Mouse (Mus musculus) C2C12 (cell line): ENCODE measurements around the gene Rhd.

Experiments
- CEBPB ChIP-seq: IDR thresholded peaks from one replicate; pipeline ENCODE4 v1.6.1; 2011; ENCODE audit warnings: low read depth, mild to moderate bottlenecking, control low read depth, moderate library complexity
- CTCF ChIP-seq: IDR thresholded peaks from one replicate; pipeline ENCODE4 v1.5.1; 2011; ENCODE audit not compliant: control insufficient read depth, insufficient read depth, insufficient read length
- MAX ChIP-seq: IDR thresholded peaks from one replicate; pipeline ENCODE4 v1.6.1; 2011; ENCODE audit warnings: mild to moderate bottlenecking, control low read depth
- MYOG ChIP-seq: IDR thresholded peaks from one replicate; pipeline ENCODE4 v1.6.1; 2011; ENCODE audit not compliant: control insufficient read depth, insufficient read length; ENCODE audit errors: extremely low read depth

- TF ChIP-seq CTCF (no peak), MYOG (no peak), MAX (no peak), CEBPB (no peak)
Measured at GRCm38 (mm10) chr4:134861884-134862283, 2.5 kb upstream of the Rhd start.
